In the genomic region with DNA sequence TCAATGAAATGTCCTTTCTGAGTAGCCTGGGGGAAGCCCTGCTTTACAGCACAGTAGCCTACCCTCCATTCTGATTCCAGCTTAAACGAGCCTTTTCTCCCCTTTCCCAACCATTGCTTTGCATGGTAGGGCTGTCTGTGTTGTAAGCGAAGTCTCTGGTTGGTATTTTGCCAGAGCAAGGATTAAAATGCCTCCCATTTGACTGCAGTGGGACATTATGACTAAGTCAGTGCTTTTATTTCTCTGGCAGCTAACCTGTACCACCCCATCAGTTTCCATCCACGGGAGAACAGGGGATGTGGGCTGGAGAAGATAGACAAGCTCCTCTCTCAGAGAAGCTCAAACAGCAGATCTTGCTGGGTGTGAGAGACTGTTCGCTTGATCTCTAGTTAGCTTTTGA, we compare ENCODE assay signal across 21 mouse cellular contexts. TPM values are rescaled to one million over a fixed set of nuclear protein-coding genes. Genes with fewer than 3 reads are reported as not detected.
A peak's percentile ranks its signal among the peaks of the same experiment; 100 is the strongest.
DNase-seq lines count a peak whose midpoint lies in the region; ATAC-seq and TF ChIP-seq lines count a peak whose summit lies in the region.
"Had no signal": no experiment of that assay in that cellular context is flagged by ENCODE, and none has a peak within 500 bp of the region (broad histone marks: within the 10 kb centered on the region; RNA-seq: fewer than 3 reads in every experiment).

No protein-coding gene starts in this region.

- H3K9ac ChIP-seq in lung, embryonic 14.5 days: no peak overlapping the region
- H3K9ac ChIP-seq: heart, embryonic 15.5 days; hindbrain, embryonic 12.5 days; limb, embryonic 13.5 days; liver, embryonic 14.5 days; neural tube, embryonic 12.5 days had no signal

- no peaks in the 10 kb centered on the region for H3K27me3 ChIP-seq in lung, embryonic 14.5 days (ENCODE audit: insufficient read depth, low read length)
- H3K27me3 ChIP-seq: heart, embryonic 15.5 days; hindbrain, embryonic 12.5 days; limb, embryonic 13.5 days; megakaryocyte, embryonic 14.5 days; neural tube, embryonic 12.5 days had no signal

- no peaks in the 10 kb centered on the region for H3K4me1 ChIP-seq in lung, embryonic 14.5 days (ENCODE audit: insufficient read depth)
- H3K4me1 ChIP-seq in embryonic fibroblast, embryonic 13.5 days (ENCODE audit: control insufficient read depth, insufficient read depth, low read length): no peaks in the 10 kb centered on the region; the same call in 1 of the 2 replicates
- H3K4me1 ChIP-seq: neural tube, embryonic 12.5 days had no signal

- TF ChIP-seq POLR2A in brain, embryonic 14.5 days (IDR thresholded peaks at IDR 0.05; ENCODE audit: borderline replicate concordance, extremely low read depth, insufficient read depth, insufficient read length, poor library complexity, severe bottlenecking): no peak
- TF ChIP-seq POLR2A in embryonic fibroblast, embryonic 13.5 days (IDR thresholded peaks at IDR 0.05; ENCODE audit: low read depth, low read length): no peak

- no peak for DNase-seq in frontal cortex, postnatal 36 days (ENCODE audit: low spot score in 2 of 2)
- peak; percentile 25 for DNase-seq in lung, embryonic 14.5 days
- DNase-seq in lung, postnatal 14 days: no peak
- peak; percentile 57 for DNase-seq in brain, embryonic 14.5 days (ENCODE audit: low read depth)
- DNase-seq in embryo, embryonic 10 days (ENCODE audit: low spot score): no peak
- no peak for DNase-seq in retina, embryonic 14.5 days (ENCODE audit: low spot score)
- DNase-seq: heart, adult 18-20 months; kidney, adult 9 months; lung, postnatal 10 days; right cerebral cortex, postnatal 25 days; thymus, adult 18-20 months had no signal

- no peak overlapping the region for H3K27ac ChIP-seq in lung, embryonic 14.5 days (ENCODE audit: low read depth)
- H3K27ac ChIP-seq in embryonic fibroblast, embryonic 13.5 days (ENCODE audit: insufficient read depth, low read length): 0 out of 2 replicates have a peak overlapping the region, but pooled peaks have one; percentile 38
- H3K27ac ChIP-seq: heart, embryonic 15.5 days; hindbrain, embryonic 12.5 days; limb, embryonic 13.5 days; liver, embryonic 14.5 days; neural tube, embryonic 12.5 days had no signal

- no peak overlapping the region for H3K4me2 ChIP-seq in lung, embryonic 14.5 days
- H3K4me2 ChIP-seq: heart, embryonic 15.5 days; hindbrain, embryonic 12.5 days; limb, embryonic 13.5 days; neural tube, embryonic 12.5 days had no signal

- WGBS in lung, embryonic 14.5 days: 60% methylated on average over 4 of the region's 4 CpGs

- no peak overlapping the region for H3K4me3 ChIP-seq in lung, embryonic 14.5 days (ENCODE audit: low read depth, low read length)
- no peak overlapping the region for H3K4me3 ChIP-seq in embryonic fibroblast, embryonic 13.5 days (ENCODE audit: insufficient read depth, low read length)
- H3K4me3 ChIP-seq: heart, embryonic 15.5 days; hindbrain, embryonic 12.5 days; limb, embryonic 13.5 days; neural tube, embryonic 12.5 days had no signal

- peak; percentile 82 for ATAC-seq in frontal cortex, adult (ENCODE audit: low TSS enrichment)
- ATAC-seq in lung, embryonic 14.5 days (ENCODE audit: insufficient read depth): no peak
- ATAC-seq: CD4-positive, CD25-positive, alpha-beta regulatory T cell, adult 4 months had no signal

- no peaks in the 10 kb centered on the region for H3K36me3 ChIP-seq in lung, embryonic 14.5 days (ENCODE audit: insufficient read depth)
- H3K36me3 ChIP-seq: heart, embryonic 15.5 days; hindbrain, embryonic 12.5 days; limb, embryonic 13.5 days; neural tube, embryonic 12.5 days had no signal

- H3K9me3 ChIP-seq in lung, embryonic 14.5 days (ENCODE audit: low read depth, low read length): no peaks in the 10 kb centered on the region
- H3K9me3 ChIP-seq: G1E; heart, embryonic 15.5 days; hindbrain, embryonic 12.5 days; limb, embryonic 13.5 days; megakaryocyte, embryonic 14.5 days; neural tube, embryonic 12.5 days had no signal

- no peak for TF ChIP-seq CTCF in lung, embryonic 14.5 days (IDR thresholded peaks at IDR 0.05; ENCODE audit: low read depth)
- no peak for TF ChIP-seq CTCF in brain, embryonic 14.5 days (IDR thresholded peaks at IDR 0.05; ENCODE audit: borderline replicate concordance, extremely low read depth, insufficient read depth, insufficient read length)
- no peak for TF ChIP-seq CTCF in embryonic fibroblast, embryonic 13.5 days (IDR thresholded peaks at IDR 0.05; ENCODE audit: borderline replicate concordance, insufficient read depth, low read length)

RNA-seq across cellular contexts. Expression of gene Ift57, which starts 24.2 kb away (rescaled TPM):
- polyA plus RNA-seq in lung, embryonic 14.5 days (2014; fragmentation: Nextera tagmentation; extraction: Ambion mirVana): 31.0 and 31.9 TPM in 2 replicates
- polyA plus RNA-seq in brain, embryonic 14.5 days (2012; rRNA removed): 20.4 and 26.1 TPM in 2 replicates
- polyA plus RNA-seq in embryonic fibroblast, embryonic 13.5 days (2011; ENCODE audit: insufficient read length, low read depth, missing spikeins): 19.4 and 22.5 TPM in 2 replicates

Comparison
In these comparisons a context has a peak if more than half of its experiments do, and no peak if none do; other contexts are left out.
1. DNase-seq: peak in lung, embryonic 14.5 days (single experiment) and brain, embryonic 14.5 days (single experiment); none in frontal cortex, postnatal 36 days (0 of 2), lung, postnatal 14 days (single experiment), embryo, embryonic 10 days (single experiment) and retina, embryonic 14.5 days (single experiment).